Comparison of ENCODE assay signal across 18 mouse cellular contexts in genomic region chr17:35887725-35888124, GRCm38 (mm10).
"Had no signal": no experiment of that assay in that cellular context is flagged by ENCODE, and none has a peak within 500 bp of the region (broad histone marks: within the 10 kb centered on the region; RNA-seq: fewer than 3 reads in every experiment).

No protein-coding gene starts in this region.

- H3K9me3 ChIP-seq: midbrain, embryonic 10.5 days; midbrain, embryonic 12.5 days; neural tube, embryonic 13.5 days; neural tube, embryonic 15.5 days; stomach, embryonic 15.5 days had no signal

- H3K27me3 ChIP-seq: midbrain, embryonic 12.5 days; neural tube, embryonic 13.5 days; neural tube, embryonic 15.5 days; stomach, embryonic 15.5 days had no signal

- H3K4me3 ChIP-seq: midbrain, embryonic 10.5 days; midbrain, embryonic 12.5 days; myocyte; neural tube, embryonic 13.5 days; neural tube, embryonic 15.5 days; stomach, embryonic 15.5 days had no signal

- DNase-seq: lung, adult 18-20 months; lung, embryonic 14.5 days; lung, postnatal 10 days; lung, postnatal 4 days; midbrain, embryonic 14.5 days; retina, postnatal 1 day; right cerebral cortex, adult 18-20 months; right cerebral cortex, postnatal 25 days; thymus, adult 2 months; thymus, postnatal 14 days; thymus, postnatal 36 days had no signal

- H3K27ac ChIP-seq: midbrain, embryonic 10.5 days; midbrain, embryonic 12.5 days; neural tube, embryonic 13.5 days; neural tube, embryonic 15.5 days; stomach, embryonic 15.5 days; stomach, postnatal 0 days had no signal

- H3K4me1 ChIP-seq: midbrain, embryonic 10.5 days; midbrain, embryonic 12.5 days; neural tube, embryonic 13.5 days; neural tube, embryonic 15.5 days; stomach, embryonic 15.5 days had no signal
